Mouse (Mus musculus) intestine, embryonic 16.5 days (tissue): ENCODE results near the gene Tcf25. TPM values are rescaled to one million over a fixed set of nuclear protein-coding genes. Genes with fewer than 3 reads are reported as not detected.
"Not testable (repeated sequence)": the region's sequence is repeated elsewhere in the genome, so short reads cannot be mapped to it uniquely, and the experiment has no call there.

Source experiments
- ATAC-seq: fragments of 200-750 bp; cut with Nextera tagmentation; 2 replicates; pipeline ENCODE4 v1.8.0; 2017; ENCODE audit warnings: moderate TSS enrichment, moderate library complexity
- H3K27ac ChIP-seq: fragments of 300-500 bp; sonication (generic); 2 replicates; pipeline ENCODE4 v1.5.1; 2014; ENCODE audit warnings: mild to moderate bottlenecking, low read length
- H3K27me3 ChIP-seq: fragments of 300-500 bp; sonication (generic); replicated peaks from 2 replicates; pipeline ENCODE4 v1.6.1; 2014; ENCODE audit warnings: low read length, control low read depth, mixed read lengths; ENCODE audit not compliant: control insufficient read depth, insufficient read depth
- H3K36me3 ChIP-seq: fragments of 300-500 bp; sonication (generic); 2 replicates; pipeline ENCODE4 v1.6.1; 2014; ENCODE audit warnings: low read length, control low read depth; ENCODE audit not compliant: control insufficient read depth, insufficient read depth
- H3K4me1 ChIP-seq: fragments of 300-500 bp; sonication (generic); 2 replicates; pipeline ENCODE4 v1.6.1; 2014; ENCODE audit warnings: low read length, control low read depth, mixed read lengths; ENCODE audit not compliant: control insufficient read depth, insufficient read depth
- H3K4me2 ChIP-seq: fragments of 300-500 bp; sonication (generic); 2 replicates; pipeline ENCODE4 v1.6.1; 2014; ENCODE audit warnings: low read depth, low read length, control low read depth
- H3K4me3 ChIP-seq: fragments of 300-500 bp; sonication (generic); 2 replicates; pipeline ENCODE4 v1.5.1; 2014; ENCODE audit warnings: mild to moderate bottlenecking, low read length
- H3K9ac ChIP-seq: fragments of 300-500 bp; sonication (generic); 2 replicates; pipeline ENCODE4 v1.6.1; 2014; ENCODE audit warnings: low read depth, low read length
- H3K9me3 ChIP-seq: fragments of 300-500 bp; sonication (generic); 2 replicates; pipeline ENCODE4 v1.6.1; 2016; ENCODE audit warnings: low read length, control low read depth; ENCODE audit not compliant: control insufficient read depth
- WGBS: fragments of 180-500 bp; shearing (Covaris S2); extraction: QIAGEN DNeasy Blood & Tissue Kit; methylation state at CpG from one replicate; pipeline ENCODE4 v1.1.7; 2014; 5-methylcytosine and 5-hydroxymethylcytosine counted together
- polyA plus RNA-seq: library from polyadenylated mRNA; unstranded; fragments of >200 nt; fragmentation: Nextera tagmentation; extraction: Ambion mirVana; gene quantifications from 2 replicates; pipeline ENCODE4 v1.2.1, GENCODE M21; 2015

Tcf25 gene
- polyA plus RNA-seq, 1 experiment from 2014 or later, result 161 TPM

DNA sequence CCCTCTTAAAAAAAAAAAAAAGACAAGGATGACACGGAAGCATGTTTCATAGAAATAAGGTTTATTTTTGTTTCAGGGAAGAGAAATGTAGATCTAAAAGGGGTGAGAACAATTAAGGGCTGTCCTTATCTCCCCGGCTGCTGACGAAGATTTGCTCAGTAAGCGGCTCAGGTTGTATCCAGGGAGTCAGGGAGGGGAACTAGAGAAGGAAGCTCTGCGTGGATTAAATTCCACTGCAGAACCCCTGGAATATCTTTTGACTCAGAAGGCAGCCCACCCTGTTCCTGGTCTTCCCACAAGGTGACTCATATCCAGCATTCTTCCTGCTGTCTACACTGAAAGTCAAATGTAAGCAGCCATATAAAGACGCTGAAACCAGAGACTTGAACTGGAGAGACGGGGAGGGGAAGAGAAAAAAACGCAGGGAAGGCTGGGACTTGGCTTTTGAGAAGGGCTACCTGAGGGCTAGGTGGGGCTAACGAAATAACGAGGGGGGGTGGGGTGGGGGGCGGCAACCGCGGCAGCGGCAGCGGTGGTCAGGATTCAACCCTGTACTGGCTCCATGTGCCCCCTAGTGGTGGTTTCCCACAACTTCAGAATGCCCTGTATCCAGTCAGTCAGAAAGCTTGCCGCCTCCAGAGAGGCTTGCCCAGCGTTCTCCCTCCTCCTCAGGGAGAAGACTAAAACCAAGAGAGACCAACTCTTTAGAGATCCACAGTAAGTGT is 48.7 kb downstream of the Tcf25 start:
- 10% methylated on average over 17 of the region's 17 CpGs for WGBS
- peak; percentile 68 for ATAC-seq
- Histone ChIP-seq H3K4me3 (peak overlapping the region; percentile 38), H3K4me2 (peak overlapping the region; percentile 57), H3K9me3 (peaks cover 10% of the 10 kb centered on the region), H3K27me3 (no peaks in the 10 kb centered on the region), H3K9ac (peak overlapping the region; percentile 32; the same call in 1 of the 2 replicates), H3K27ac (no peak overlapping the region), H3K36me3 (no peaks in the 10 kb centered on the region), H3K4me1 (0 out of 2 replicates have a peak, but pooled peaks cover 3% of the 10 kb centered on the region)

DNA sequence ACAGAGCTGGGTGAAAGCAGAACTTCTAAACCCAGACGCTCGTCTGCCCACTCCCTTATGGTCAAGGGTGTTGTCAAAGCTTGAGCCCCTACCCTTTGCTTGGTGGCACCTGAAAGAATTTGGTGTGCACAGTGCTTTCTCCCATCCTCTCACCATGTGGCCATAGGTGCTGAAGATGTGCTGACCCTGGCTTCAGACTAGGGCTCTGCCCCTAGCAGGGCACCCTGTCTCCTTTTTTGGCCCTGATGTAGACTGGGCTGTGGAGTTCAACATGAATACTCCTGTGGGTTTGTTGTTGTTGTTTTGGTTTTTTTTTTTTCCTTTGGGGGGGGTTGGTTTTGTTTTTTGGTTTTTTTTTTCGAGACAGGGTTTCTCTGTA is 49.2 kb downstream of the Tcf25 start:
- peaks cover 16% of the 10 kb centered on the region for H3K9me3 ChIP-seq
- H3K4me1 ChIP-seq, result 0 out of 2 replicates have a peak, but pooled peaks cover 3% of the 10 kb centered on the region
- no peak overlapping the region for H3K9ac ChIP-seq
- H3K27me3 ChIP-seq, result no peaks in the 10 kb centered on the region
- WGBS, result 14% methylated on average over 3 of the region's 3 CpGs
- no peak for ATAC-seq
- peak overlapping the region; percentile 57; the same call in 1 of the 2 replicates for H3K4me2 ChIP-seq
- no peak overlapping the region for H3K27ac ChIP-seq
- H3K36me3 ChIP-seq, result no peaks in the 10 kb centered on the region
- no peak overlapping the region for H3K4me3 ChIP-seq

DNA sequence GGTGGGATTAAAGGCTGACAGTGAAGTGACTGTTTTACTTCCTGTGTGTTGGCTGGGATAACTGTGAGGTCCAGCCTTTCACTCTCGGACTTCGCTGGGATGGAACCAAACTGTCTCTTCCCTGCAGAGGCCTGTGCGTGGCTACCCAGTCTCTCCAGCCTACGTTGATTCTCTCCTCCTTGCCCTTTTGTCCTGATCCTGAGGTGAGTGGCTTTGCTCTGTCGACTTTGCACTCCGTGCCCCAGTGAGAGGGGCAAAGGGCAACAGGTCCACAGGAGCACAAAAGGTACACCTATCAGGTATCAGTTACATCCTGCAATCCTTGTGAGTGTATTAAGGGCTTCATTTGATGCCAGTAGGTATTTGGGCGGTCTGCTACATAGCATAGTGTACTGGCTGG is 49.9 kb downstream of the Tcf25 start, which contains the start of gene Def8:
Def8 (plus strand) TSS at position 87 of the 400 bp plus-strand sequence.
- Histone ChIP-seq H3K4me1 (0 out of 2 replicates have a peak, but pooled peaks cover 3% of the 10 kb centered on the region), H3K27me3 (no peaks in the 10 kb centered on the region), H3K4me3 (peak within 1 kb of the TSS; percentile 38), H3K9ac (peak within 1 kb of the TSS; percentile 32; the same call in 1 of the 2 replicates), H3K36me3 (no peaks in the 10 kb centered on the region), H3K27ac (no peak within 1 kb of the TSS), H3K9me3 (peaks cover 23% of the 10 kb centered on the region), H3K4me2 (peak within 1 kb of the TSS; percentile 57)
- ATAC-seq, result no peak
- 78% methylated on average over 7 of the region's 7 CpGs for WGBS

DNA sequence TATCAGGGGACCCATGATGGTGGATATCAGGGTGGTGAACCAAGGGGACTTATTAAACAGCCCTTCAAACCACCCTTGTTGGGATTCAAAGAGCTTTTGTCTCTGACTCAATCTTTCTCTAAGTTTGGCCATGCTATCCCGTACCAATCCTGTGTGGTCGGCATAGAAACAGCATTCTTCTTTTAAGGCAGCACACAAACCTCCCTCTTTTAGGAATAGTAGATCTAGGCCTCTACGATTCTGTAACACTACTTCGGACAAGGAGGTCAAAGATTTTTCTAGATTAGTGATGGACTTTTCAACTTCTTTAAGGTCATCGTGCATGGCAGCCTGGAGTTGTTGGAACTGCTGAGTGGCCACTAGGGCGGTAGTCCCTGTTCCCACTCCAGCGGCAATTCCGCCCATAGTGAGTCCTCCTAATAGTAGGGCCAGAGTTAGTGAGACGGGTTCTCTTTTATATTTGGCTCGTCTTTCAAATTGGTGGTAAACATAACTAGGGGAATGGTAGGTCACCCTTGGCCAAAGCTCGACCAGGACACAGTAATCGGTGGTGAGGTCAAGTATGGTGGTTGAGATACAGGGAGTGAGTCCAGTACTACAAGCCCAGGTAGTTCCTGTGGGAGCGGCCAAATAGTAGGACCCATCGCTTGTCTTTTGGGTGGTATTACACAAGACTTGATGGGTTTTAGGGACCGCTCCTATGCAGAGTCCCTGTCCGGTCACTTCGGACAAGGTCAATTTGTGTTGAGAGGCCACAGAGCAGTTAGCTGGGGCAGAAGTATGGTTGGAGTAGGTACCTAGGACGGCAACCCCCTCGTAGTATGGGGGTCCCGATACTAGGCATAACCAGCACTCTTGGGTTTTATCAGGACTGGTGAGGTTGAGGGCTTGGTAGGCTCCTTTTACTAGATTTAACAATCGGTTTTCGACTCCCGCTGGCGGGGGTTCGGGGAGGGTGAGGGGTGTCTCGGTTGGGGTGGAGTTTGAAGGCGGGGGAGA is 53.3 kb downstream of the Tcf25 start:
- Histone ChIP-seq H3K4me2 (no peak overlapping the region), H3K27ac (no peak overlapping the region), H3K4me1 (0 out of 2 replicates have a peak, but pooled peaks cover 3% of the 10 kb centered on the region), H3K9ac (no peak overlapping the region), H3K36me3 (no peaks in the 10 kb centered on the region; the same call in 1 of the 2 replicates), H3K4me3 (no peak overlapping the region), H3K9me3 (peaks cover 35% of the 10 kb centered on the region), H3K27me3 (no peaks in the 10 kb centered on the region)
- ATAC-seq, result no peak
- WGBS, result 97% methylated on average over 27 of the region's 27 CpGs

DNA sequence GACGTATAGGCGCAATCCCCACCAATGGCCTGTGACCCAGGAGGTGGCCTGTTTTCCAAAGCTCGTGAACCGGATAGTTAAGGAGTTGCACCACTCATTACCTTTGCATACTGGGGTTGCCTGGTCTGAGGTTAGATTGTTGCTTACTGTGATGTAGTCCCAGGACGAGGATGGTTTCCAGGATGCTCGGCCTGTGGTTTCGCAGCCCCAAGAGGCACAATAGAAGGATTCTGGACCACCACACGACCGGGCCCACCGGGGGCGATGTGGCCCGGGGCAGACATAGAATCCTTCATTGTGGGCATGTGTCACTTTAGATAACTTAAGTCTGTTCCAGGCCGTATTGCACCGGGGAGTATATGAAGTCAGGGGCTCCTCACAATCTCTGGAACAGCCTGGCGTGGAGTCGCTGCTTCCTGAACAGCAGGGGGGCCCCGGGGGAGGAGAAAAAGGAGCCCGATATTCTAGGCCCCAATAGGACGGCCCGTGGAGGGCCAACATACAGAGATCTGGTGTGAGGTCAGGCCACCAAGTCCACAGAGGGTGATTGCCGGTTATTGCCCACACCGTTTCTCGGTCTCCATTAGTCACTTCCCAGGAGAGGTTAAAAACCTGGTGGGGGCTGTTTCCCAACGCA is 54.2 kb downstream of the Tcf25 start:
- H3K9ac ChIP-seq, result no peak overlapping the region
- H3K4me3 ChIP-seq, result no peak overlapping the region
- H3K36me3 ChIP-seq, result no peaks in the 10 kb centered on the region; the same call in 1 of the 2 replicates
- H3K27ac ChIP-seq, result no peak overlapping the region
- no peaks in the 10 kb centered on the region for H3K27me3 ChIP-seq
- H3K9me3 ChIP-seq, result peaks cover 43% of the 10 kb centered on the region
- 96% methylated on average over 24 of the region's 24 CpGs for WGBS
- H3K4me1 ChIP-seq, result no peaks in the 10 kb centered on the region
- no peak overlapping the region for H3K4me2 ChIP-seq
- no peak for ATAC-seq

DNA sequence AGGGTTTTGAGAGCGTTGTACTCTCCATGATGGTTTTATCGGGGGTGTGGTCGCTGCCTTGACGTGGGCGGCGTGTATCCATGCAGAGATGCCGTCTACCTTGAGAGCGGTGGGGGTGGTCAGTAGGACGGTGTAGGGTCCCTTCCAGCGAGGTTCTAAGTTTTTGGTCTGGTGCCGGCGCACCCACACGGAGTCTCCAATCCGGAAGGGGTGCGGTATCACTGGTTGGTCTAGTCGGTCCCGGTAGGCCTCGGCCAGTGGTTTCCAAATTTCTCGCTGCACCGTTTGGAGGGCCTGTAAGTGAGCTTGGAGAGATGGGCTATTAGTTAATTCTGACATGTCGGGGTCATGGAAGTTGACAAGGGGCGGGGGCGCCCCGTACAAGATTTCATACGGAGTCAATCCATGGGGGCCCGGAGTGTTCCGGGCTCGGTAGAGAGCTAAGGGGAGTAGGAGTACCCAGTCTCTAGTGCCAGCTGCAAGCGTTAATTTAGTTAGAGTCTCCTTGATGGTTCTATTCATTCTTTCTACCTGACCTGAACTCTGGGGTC is 54.9 kb downstream of the Tcf25 start:
- Histone ChIP-seq H3K27me3 (no peaks in the 10 kb centered on the region), H3K4me3 (no peak overlapping the region), H3K9me3 (peaks cover 43% of the 10 kb centered on the region), H3K4me2 (no peak overlapping the region), H3K27ac (no peak overlapping the region), H3K4me1 (no peaks in the 10 kb centered on the region), H3K36me3 (no peaks in the 10 kb centered on the region; the same call in 1 of the 2 replicates), H3K9ac (no peak overlapping the region)
- ATAC-seq, result no peak
- WGBS, result 98% methylated on average over 29 of the region's 29 CpGs

DNA sequence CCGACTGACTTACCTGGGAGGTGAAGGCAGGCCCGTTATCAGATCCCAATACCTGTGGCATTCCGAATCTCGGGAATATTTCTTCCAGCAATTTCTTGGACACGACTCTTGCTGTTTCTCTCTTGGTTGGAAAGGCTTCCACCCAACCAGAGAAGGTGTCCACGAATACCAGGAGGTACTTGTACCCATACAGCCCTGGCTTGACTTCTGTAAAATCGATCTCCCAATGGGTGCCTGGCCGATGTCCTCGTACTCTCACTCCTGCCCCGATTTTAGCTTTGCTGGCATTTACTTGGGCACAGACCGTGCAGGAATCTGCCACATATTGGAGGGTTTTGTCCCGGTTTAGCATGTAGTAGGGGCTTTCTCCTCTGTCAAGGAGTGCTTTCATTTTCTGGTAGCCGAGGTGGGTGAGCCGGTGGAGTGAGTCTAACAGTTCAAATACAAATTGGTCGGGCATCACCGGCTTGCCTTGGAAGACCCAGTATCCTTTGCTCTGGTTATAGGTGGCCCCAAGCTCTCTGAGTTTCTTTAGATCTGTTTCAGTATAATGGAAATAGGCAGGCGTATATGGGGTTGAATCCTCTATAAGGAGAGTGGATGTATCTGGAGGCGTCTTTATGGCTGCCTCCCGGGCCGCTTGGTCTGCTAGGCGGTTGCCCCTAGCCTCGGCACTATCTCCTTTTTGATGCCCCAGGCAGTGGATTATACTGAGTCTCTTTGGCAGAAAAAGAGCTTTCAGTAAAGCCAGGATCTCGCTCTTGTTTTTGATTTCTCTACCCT is 55.6 kb downstream of the Tcf25 start:
- 95% methylated on average over 23 of the region's 23 CpGs for WGBS
- Histone ChIP-seq H3K9me3 (peaks cover 43% of the 10 kb centered on the region), H3K27me3 (no peaks in the 10 kb centered on the region)

DNA sequence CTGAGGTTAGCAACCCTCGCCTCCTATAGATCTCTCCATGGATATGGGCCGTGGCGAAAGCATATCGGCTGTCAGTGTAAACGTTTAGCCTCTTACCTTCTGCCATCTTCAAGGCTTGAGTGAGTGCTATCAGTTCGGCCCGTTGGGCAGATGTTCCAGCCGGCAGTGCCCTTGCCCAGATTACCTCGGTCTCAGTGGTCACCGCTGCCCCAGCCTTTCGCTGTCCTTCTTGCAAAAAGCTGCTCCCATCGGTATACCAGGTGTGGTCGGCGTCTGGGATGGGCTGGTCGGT is 56.1 kb downstream of the Tcf25 start:
- H3K27me3 ChIP-seq, H3K4me2 ChIP-seq, H3K36me3 ChIP-seq, H3K9ac ChIP-seq, H3K27ac ChIP-seq, ATAC-seq, H3K4me1 ChIP-seq, H3K4me3 ChIP-seq: not testable (repeated sequence)
- WGBS, result 96% methylated on average over 15 of the region's 15 CpGs
- H3K9me3 ChIP-seq, result peaks cover 43% of the 10 kb centered on the region

More for the DNA sequence above, 55.6 kb downstream of the Tcf25 start:
- no peak for ATAC-seq
- no peaks in the 10 kb centered on the region for H3K4me1 ChIP-seq
- no peak overlapping the region for H3K4me2 ChIP-seq
- no peak overlapping the region for H3K27ac ChIP-seq
- H3K36me3 ChIP-seq, result no peaks in the 10 kb centered on the region; the same call in 1 of the 2 replicates
- no peak overlapping the region for H3K9ac ChIP-seq
- no peak overlapping the region for H3K4me3 ChIP-seq
